Mouse (Mus musculus) forebrain, embryonic 13.5 days (tissue): ENCODE measurements at regions not wholly inside any gene's neighbourhood (a gene's known extent, or its start where the extent isn't known, plus 50 kb on each side); places are given as distances from the start of the nearest gene placed in this dataset.
A peak's percentile ranks its signal among the peaks of the same experiment; 100 is the strongest.

ENCODE experiments used
- ATAC-seq: fragments of 200-750 bp; cut with Nextera tagmentation; 2 replicates; pipeline ENCODE4 v1.8.0; 2017
- H3K27ac ChIP-seq: fragments of 300-500 bp; sonication (generic); 2 replicates; pipeline ENCODE4 v1.5.1; 2015; ENCODE audit warnings: inconsistent platforms, mild to moderate bottlenecking, moderate library complexity
- H3K27me3 ChIP-seq: fragments of 300-500 bp; sonication (generic); 2 replicates; pipeline ENCODE4 v1.6.1; 2015; ENCODE audit warnings: mild to moderate bottlenecking, inconsistent platforms
- H3K36me3 ChIP-seq: fragments of 300-500 bp; sonication (generic); 2 replicates; pipeline ENCODE4 v1.6.1; 2015; ENCODE audit warnings: mild to moderate bottlenecking, inconsistent platforms; ENCODE audit not compliant: poor library complexity, severe bottlenecking
- H3K4me1 ChIP-seq: fragments of 300-500 bp; sonication (generic); 2 replicates; pipeline ENCODE4 v1.6.1; 2015; ENCODE audit warnings: inconsistent platforms
- H3K4me2 ChIP-seq: fragments of 300-500 bp; sonication (generic); 2 replicates; pipeline ENCODE4 v1.6.1; 2015; ENCODE audit warnings: inconsistent platforms, mild to moderate bottlenecking, moderate library complexity
- H3K4me3 ChIP-seq: fragments of 300-500 bp; sonication (generic); 2 replicates; pipeline ENCODE4 v1.5.1; 2015; ENCODE audit warnings: mild to moderate bottlenecking, inconsistent platforms
- H3K9ac ChIP-seq: fragments of 300-500 bp; sonication (generic); 2 replicates; pipeline ENCODE4 v1.6.1; 2015; ENCODE audit warnings: mild to moderate bottlenecking, inconsistent platforms
- H3K9me3 ChIP-seq: fragments of 300-500 bp; sonication (generic); replicated peaks from 2 replicates; pipeline ENCODE4 v1.6.1; 2016; ENCODE audit warnings: inconsistent platforms
- WGBS: fragments of 180-500 bp; shearing (Covaris S2); methylation state at CpG from one replicate; pipeline ENCODE4 v1.1.7; 2015; 5-methylcytosine and 5-hydroxymethylcytosine counted together

DNA sequence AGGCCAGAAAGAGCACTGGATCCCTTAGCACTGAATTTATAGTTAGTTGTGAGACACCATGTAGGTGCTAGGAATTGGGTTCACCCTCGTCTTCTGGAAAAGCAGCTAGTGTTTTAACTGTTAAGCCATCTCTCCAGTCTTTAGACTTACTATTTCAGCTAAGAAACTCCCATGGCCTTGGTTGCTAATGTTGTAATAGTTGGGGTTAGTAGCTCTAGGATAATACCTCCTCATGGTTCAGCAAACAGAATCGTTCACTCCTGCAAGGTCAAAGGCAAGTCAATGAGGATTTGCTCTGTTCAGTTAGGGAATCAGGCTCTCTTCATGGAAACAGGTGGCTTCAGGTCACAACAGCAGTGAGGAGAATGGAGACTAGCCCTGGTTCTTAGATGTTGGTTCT is 118.7 kb upstream of the Kbtbd8 start:
- Histone ChIP-seq H3K4me1 (no peaks in the 10 kb centered on the region), H3K9me3 (no peaks in the 10 kb centered on the region), H3K27me3 (no peaks in the 10 kb centered on the region), H3K36me3 (no peaks in the 10 kb centered on the region), H3K27ac (no peak overlapping the region), H3K4me3 (no peak overlapping the region), H3K4me2 (no peak overlapping the region), H3K9ac (no peak overlapping the region)
- ATAC-seq: no peak
- WGBS: 85% methylated on average over 2 of the region's 2 CpGs

DNA sequence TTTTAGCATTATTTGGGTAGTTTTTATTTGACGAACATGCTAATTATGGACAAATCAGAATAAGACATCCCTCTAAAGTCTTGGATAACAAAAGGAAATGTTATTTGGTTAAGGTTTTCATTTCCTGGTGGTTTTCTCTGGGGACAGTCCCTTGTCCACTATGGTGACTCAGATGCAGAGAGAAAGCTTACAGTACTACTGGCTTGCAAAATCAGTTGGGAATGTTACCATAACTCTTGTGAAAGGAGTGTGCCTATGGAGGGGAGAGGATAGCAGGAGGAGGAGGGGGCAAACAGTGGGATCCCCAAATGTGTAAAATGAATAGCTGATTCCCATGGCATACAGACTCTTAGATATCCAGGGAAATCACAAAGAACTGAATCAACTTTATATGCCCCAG is 122.7 kb upstream of the Kbtbd8 start:
- no peak for ATAC-seq
- H3K27me3 ChIP-seq: no peaks in the 10 kb centered on the region
- H3K27ac ChIP-seq: no peak overlapping the region
- no peaks in the 10 kb centered on the region for H3K9me3 ChIP-seq
- H3K36me3 ChIP-seq: no peaks in the 10 kb centered on the region
- H3K4me3 ChIP-seq: no peak overlapping the region
- WGBS: 100% methylated on average over 1 of the region's 1 CpGs
- no peak overlapping the region for H3K9ac ChIP-seq
- H3K4me1 ChIP-seq: no peaks in the 10 kb centered on the region
- no peak overlapping the region for H3K4me2 ChIP-seq

DNA sequence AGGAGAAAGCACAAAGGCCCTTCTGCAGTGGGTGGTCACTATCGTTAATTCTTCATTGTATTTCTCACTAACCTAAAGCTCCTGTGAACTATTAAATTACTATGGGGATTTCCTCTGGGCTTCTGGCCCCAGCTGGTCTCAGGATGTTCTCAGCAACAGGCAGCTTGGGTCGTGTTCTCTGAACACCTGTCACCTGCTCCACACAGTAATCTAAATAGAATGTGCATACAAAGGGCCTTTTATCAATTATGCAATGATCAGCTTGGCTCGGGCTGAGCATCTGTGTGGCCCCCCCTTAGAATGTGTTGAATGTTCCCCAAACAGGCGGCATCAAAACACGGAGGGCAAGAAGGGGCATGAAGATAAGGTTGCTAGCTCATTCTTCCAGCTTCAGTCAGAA is 129.6 kb upstream of the Kbtbd8 start:
- H3K27me3 ChIP-seq: no peaks in the 10 kb centered on the region
- WGBS: 22% methylated on average over 5 of the region's 5 CpGs
- H3K9ac ChIP-seq: no peak overlapping the region
- H3K4me2 ChIP-seq: no peak overlapping the region
- no peak overlapping the region for H3K27ac ChIP-seq
- no peak for ATAC-seq
- no peaks in the 10 kb centered on the region for H3K36me3 ChIP-seq
- no peak overlapping the region for H3K4me3 ChIP-seq
- no peaks in the 10 kb centered on the region for H3K9me3 ChIP-seq
- H3K4me1 ChIP-seq: 0 out of 2 replicates have a peak, but pooled peaks cover 5% of the 10 kb centered on the region

DNA sequence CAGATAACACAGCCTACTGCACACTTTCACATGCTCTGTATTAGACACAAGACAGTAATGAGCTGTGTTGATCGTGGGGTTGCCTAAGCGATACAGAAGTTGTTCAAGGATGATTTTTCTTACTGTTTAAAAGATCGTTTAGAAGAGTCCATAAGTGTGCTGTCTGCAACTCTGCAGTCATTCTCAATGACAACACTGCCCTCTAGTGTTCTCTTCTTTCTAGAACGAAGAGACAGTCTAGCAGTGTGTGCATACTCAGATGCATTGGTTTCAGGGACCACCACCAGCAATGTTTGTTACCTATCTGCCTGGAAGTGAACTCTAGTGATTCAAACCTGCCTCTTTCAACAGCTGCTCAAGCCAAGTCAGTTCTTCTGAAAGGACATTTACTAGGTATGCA is 130.7 kb upstream of the Kbtbd8 start:
- no peaks in the 10 kb centered on the region for H3K36me3 ChIP-seq
- H3K4me3 ChIP-seq: no peak overlapping the region
- H3K9ac ChIP-seq: no peak overlapping the region
- no peaks in the 10 kb centered on the region for H3K27me3 ChIP-seq
- no peaks in the 10 kb centered on the region for H3K9me3 ChIP-seq
- ATAC-seq: peak; percentile 89
- 19% methylated on average over 4 of the region's 4 CpGs for WGBS
- no peak overlapping the region for H3K4me2 ChIP-seq
- H3K27ac ChIP-seq: no peak overlapping the region
- H3K4me1 ChIP-seq: 0 out of 2 replicates have a peak, but pooled peaks cover 5% of the 10 kb centered on the region

GRCm38 (mm10) chr6:94984411-94984895 is 132.6 kb upstream of the Kbtbd8 start:
- 0 out of 2 replicates have a peak, but pooled peaks cover 5% of the 10 kb centered on the region for H3K4me1 ChIP-seq
- no peak overlapping the region for H3K27ac ChIP-seq
- H3K36me3 ChIP-seq: no peaks in the 10 kb centered on the region
- WGBS: 89% methylated on average over 3 of the region's 3 CpGs
- no peak overlapping the region for H3K4me2 ChIP-seq
- no peaks in the 10 kb centered on the region for H3K27me3 ChIP-seq
- H3K9ac ChIP-seq: no peak overlapping the region
- H3K9me3 ChIP-seq: no peaks in the 10 kb centered on the region
- ATAC-seq: no peak
- no peak overlapping the region for H3K4me3 ChIP-seq

GRCm38 (mm10) chr6:94968683-94969082 is 148.4 kb upstream of the Kbtbd8 start:
- Histone ChIP-seq H3K4me2 (no peak overlapping the region), H3K36me3 (no peaks in the 10 kb centered on the region), H3K9me3 (no peaks in the 10 kb centered on the region), H3K4me3 (no peak overlapping the region), H3K9ac (no peak overlapping the region), H3K27ac (no peak overlapping the region), H3K4me1 (no peaks in the 10 kb centered on the region), H3K27me3 (no peaks in the 10 kb centered on the region)
- no peak for ATAC-seq
- 71% methylated on average over 5 of the region's 5 CpGs for WGBS

DNA sequence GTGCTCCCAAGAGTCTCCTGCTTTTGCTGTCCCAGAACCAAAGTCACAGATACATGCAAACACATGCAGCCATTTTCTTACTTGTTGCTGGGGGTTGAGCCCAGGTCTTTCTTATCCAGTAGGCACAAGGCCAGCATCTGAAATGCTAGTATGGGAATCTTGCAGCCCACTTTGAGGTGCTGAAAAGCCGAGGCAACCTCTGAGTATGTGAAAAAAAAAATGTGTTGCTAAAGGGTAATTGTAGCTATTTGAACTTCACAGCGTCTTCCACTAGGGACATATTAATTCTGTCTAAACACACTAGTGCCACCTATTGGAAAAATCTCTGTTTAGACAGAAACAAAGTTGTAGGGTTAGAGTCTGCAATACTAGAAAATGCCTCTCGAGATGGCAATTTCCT is 150.1 kb upstream of the Kbtbd8 start:
- H3K9me3 ChIP-seq: no peaks in the 10 kb centered on the region
- no peaks in the 10 kb centered on the region for H3K36me3 ChIP-seq
- no peaks in the 10 kb centered on the region for H3K4me1 ChIP-seq
- no peak overlapping the region for H3K4me3 ChIP-seq
- WGBS: 3% methylated on average over 3 of the region's 3 CpGs
- no peak overlapping the region for H3K27ac ChIP-seq
- no peaks in the 10 kb centered on the region for H3K27me3 ChIP-seq
- H3K4me2 ChIP-seq: no peak overlapping the region
- ATAC-seq: no peak
- H3K9ac ChIP-seq: no peak overlapping the region

DNA sequence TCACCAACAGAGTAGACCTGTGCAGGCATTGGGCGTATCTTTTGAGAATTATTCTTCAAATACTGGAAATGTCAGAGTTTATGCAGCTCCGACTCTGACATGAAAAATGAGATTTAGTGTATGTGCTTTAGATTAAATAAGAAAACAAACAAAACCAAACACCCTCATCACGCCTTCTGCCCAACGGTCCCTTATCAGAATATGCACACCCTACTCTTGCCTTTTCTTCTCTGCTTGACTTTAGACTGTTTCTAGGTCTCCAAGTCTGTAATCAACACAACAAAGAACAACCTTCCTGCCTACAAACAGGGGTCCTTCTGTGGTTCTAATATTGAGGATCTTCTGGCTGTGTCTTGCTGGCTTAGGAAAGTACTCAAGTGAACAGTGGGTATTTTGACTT is 153.8 kb upstream of the Kbtbd8 start:
- Histone ChIP-seq H3K9me3 (no peaks in the 10 kb centered on the region), H3K27me3 (no peaks in the 10 kb centered on the region), H3K4me1 (no peaks in the 10 kb centered on the region), H3K4me3 (no peak overlapping the region), H3K9ac (no peak overlapping the region), H3K36me3 (no peaks in the 10 kb centered on the region), H3K4me2 (no peak overlapping the region), H3K27ac (no peak overlapping the region)
- WGBS: 87% methylated on average over 4 of the region's 4 CpGs
- no peak for ATAC-seq

GRCm38 (mm10) chr6:94962411-94963087 is 154.5 kb upstream of the Kbtbd8 start:
- Histone ChIP-seq H3K4me3 (no peak overlapping the region), H3K4me1 (0 out of 2 replicates have a peak, but pooled peaks cover 6% of the 10 kb centered on the region)
- WGBS: 75% methylated on average over 7 of the region's 7 CpGs

DNA sequence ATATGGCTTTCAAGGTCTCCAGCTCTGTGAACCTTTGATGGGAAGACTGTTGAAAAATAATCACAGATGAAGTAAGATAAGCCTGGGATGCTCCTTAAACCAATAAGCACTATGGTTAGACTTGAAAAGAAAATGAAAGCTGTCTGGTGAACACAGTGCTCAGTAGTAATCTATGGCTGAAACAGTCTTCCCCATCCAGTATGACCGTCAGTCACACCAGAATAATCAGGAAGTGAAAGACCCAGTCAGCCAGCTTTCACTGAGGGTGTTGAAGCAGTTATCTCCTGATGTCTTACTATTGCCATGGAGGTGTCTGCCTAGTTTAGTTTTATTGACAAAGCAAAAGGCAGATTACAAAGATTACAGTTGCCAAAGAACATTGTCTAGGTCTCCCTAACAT is 155.2 kb upstream of the Kbtbd8 start:
- Histone ChIP-seq H3K36me3 (no peaks in the 10 kb centered on the region), H3K9ac (no peak overlapping the region), H3K4me2 (no peak overlapping the region), H3K27ac (no peak overlapping the region), H3K4me3 (no peak overlapping the region), H3K4me1 (0 out of 2 replicates have a peak, but pooled peaks cover 6% of the 10 kb centered on the region), H3K9me3 (no peaks in the 10 kb centered on the region), H3K27me3 (no peaks in the 10 kb centered on the region)
- WGBS: 88% methylated on average over 1 of the region's 1 CpGs
- ATAC-seq: no peak

More at GRCm38 (mm10) chr6:94962411-94963087, 154.5 kb upstream of the Kbtbd8 start:
- no peaks in the 10 kb centered on the region for H3K27me3 ChIP-seq
- ATAC-seq: no peak
- no peak overlapping the region for H3K4me2 ChIP-seq
- H3K9ac ChIP-seq: no peak overlapping the region
- no peak overlapping the region for H3K27ac ChIP-seq
- H3K36me3 ChIP-seq: no peaks in the 10 kb centered on the region
- no peaks in the 10 kb centered on the region for H3K9me3 ChIP-seq

DNA sequence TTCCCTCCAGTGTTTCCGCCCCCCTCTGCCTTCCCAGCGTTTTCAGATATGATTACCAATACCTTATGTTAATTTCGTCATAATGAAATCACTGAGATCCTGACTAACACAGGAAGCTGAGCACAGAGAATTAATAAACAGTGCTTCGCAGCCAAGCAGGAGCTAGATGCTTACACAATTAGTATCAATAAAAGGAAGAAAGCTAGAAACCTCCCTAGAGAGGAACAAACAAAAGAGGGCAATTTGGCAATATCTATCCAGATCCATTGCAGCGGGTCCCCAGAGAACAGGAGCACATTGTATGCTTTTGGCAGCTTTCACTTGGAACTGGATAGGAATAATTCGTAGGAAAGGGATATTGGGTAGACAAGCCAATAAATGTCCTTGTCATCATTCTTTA is 159.1 kb upstream of the Kbtbd8 start:
- ATAC-seq: no peak
- H3K4me1 ChIP-seq: 0 out of 2 replicates have a peak, but pooled peaks cover 6% of the 10 kb centered on the region
- H3K27ac ChIP-seq: no peak overlapping the region
- H3K9ac ChIP-seq: no peak overlapping the region
- 65% methylated on average over 6 of the region's 6 CpGs for WGBS
- H3K27me3 ChIP-seq: no peaks in the 10 kb centered on the region
- H3K36me3 ChIP-seq: no peaks in the 10 kb centered on the region
- no peak overlapping the region for H3K4me2 ChIP-seq
- H3K9me3 ChIP-seq: no peaks in the 10 kb centered on the region
- no peak overlapping the region for H3K4me3 ChIP-seq

GRCm38 (mm10) chr6:94957172-94957668 is 159.8 kb upstream of the Kbtbd8 start:
- no peak overlapping the region for H3K4me3 ChIP-seq
- H3K9me3 ChIP-seq: no peaks in the 10 kb centered on the region
- no peak overlapping the region for H3K9ac ChIP-seq
- no peaks in the 10 kb centered on the region for H3K36me3 ChIP-seq
- ATAC-seq: no peak
- H3K4me2 ChIP-seq: no peak overlapping the region
- H3K27me3 ChIP-seq: no peaks in the 10 kb centered on the region
- H3K27ac ChIP-seq: no peak overlapping the region
- 0 out of 2 replicates have a peak, but pooled peaks cover 6% of the 10 kb centered on the region for H3K4me1 ChIP-seq
- 93% methylated on average over 6 of the region's 6 CpGs for WGBS

GRCm38 (mm10) chr6:94954580-94954979 is 162.5 kb upstream of the Kbtbd8 start:
- H3K4me1 ChIP-seq: 0 out of 2 replicates have a peak, but pooled peaks cover 6% of the 10 kb centered on the region
- H3K36me3 ChIP-seq: no peaks in the 10 kb centered on the region
- no peaks in the 10 kb centered on the region for H3K27me3 ChIP-seq
- H3K4me2 ChIP-seq: no peak overlapping the region
- 96% methylated on average over 2 of the region's 2 CpGs for WGBS
- no peak overlapping the region for H3K27ac ChIP-seq
- ATAC-seq: no peak
- no peak overlapping the region for H3K9ac ChIP-seq
- no peak overlapping the region for H3K4me3 ChIP-seq
- no peaks in the 10 kb centered on the region for H3K9me3 ChIP-seq
